Mouse (Mus musculus) neural tube, embryonic 15.5 days (tissue): ENCODE results near the gene Ror1. TPM values are rescaled to one million over a fixed set of nuclear protein-coding genes. Genes with fewer than 3 reads are reported as not detected.

ENCODE experiments used
- ATAC-seq: fragments of 200-750 bp; cut with Nextera tagmentation; 2 replicates; pipeline ENCODE4 v1.8.0; 2017; ENCODE audit warnings: mild to moderate bottlenecking, moderate TSS enrichment, moderate library complexity; ENCODE audit not compliant: low FRiP score
- H3K27ac ChIP-seq: fragments of 300-500 bp; sonication (generic); replicated peaks from 2 replicates; pipeline ENCODE4 v1.5.1; 2015; ENCODE audit warnings: mild to moderate bottlenecking, inconsistent platforms
- H3K27me3 ChIP-seq: fragments of 300-500 bp; sonication (generic); replicated peaks from 2 replicates; pipeline ENCODE4 v1.6.1; 2015; ENCODE audit warnings: inconsistent platforms
- H3K36me3 ChIP-seq: fragments of 300-500 bp; sonication (generic); 2 replicates; pipeline ENCODE4 v1.6.1; 2015; ENCODE audit warnings: inconsistent platforms
- H3K4me1 ChIP-seq: fragments of 300-500 bp; sonication (generic); 2 replicates; pipeline ENCODE4 v1.6.1; 2015; ENCODE audit warnings: inconsistent platforms
- H3K4me2 ChIP-seq: fragments of 300-500 bp; sonication (generic); 2 replicates; pipeline ENCODE4 v1.6.1; 2015; ENCODE audit warnings: inconsistent platforms, mild to moderate bottlenecking, moderate library complexity
- H3K4me3 ChIP-seq: fragments of 300-500 bp; sonication (generic); replicated peaks from 2 replicates; pipeline ENCODE4 v1.5.1; 2015; ENCODE audit warnings: mild to moderate bottlenecking, inconsistent platforms
- H3K9ac ChIP-seq: fragments of 300-500 bp; sonication (generic); replicated peaks from 2 replicates; pipeline ENCODE4 v1.6.1; 2015; ENCODE audit warnings: mild to moderate bottlenecking, inconsistent platforms
- H3K9me3 ChIP-seq: fragments of 300-500 bp; sonication (generic); replicated peaks from 2 replicates; pipeline ENCODE4 v1.6.1; 2016; ENCODE audit warnings: inconsistent platforms
- WGBS: fragments of 180-500 bp; shearing (Covaris S2); methylation state at CpG from one replicate; pipeline ENCODE4 v1.1.7; 2015; ENCODE audit warnings: mixed read lengths; 5-methylcytosine and 5-hydroxymethylcytosine counted together
- polyA plus RNA-seq: library from polyadenylated mRNA; unstranded; fragments of >200 nt; fragmentation: Nextera tagmentation; extraction: Ambion mirVana; gene quantifications from 2 replicates; pipeline ENCODE4 v1.2.1, GENCODE M21; 2015

The Ror1 gene
- polyA plus RNA-seq, 1 experiment from 2014 or later, result 1.2 TPM

GRCm38 (mm10) chr4:100347791-100348190 lies 252.2 kb downstream of the Ror1 start:
- no peak overlapping the region for H3K4me2 ChIP-seq
- H3K36me3 ChIP-seq, result no peaks in the 10 kb centered on the region
- no peaks in the 10 kb centered on the region for H3K4me1 ChIP-seq
- H3K27me3 ChIP-seq, result no peaks in the 10 kb centered on the region
- ATAC-seq, result no peak
- H3K9ac ChIP-seq, result no peak overlapping the region
- WGBS, result 84% methylated on average over 3 of the region's 3 CpGs
- H3K4me3 ChIP-seq, result no peak overlapping the region
- H3K9me3 ChIP-seq, result no peaks in the 10 kb centered on the region
- no peak overlapping the region for H3K27ac ChIP-seq

GRCm38 (mm10) chr4:100350106-100350795 lies 254.7 kb downstream of the Ror1 start:
- Histone ChIP-seq H3K9ac (no peak overlapping the region), H3K27me3 (no peaks in the 10 kb centered on the region), H3K9me3 (no peaks in the 10 kb centered on the region), H3K4me3 (no peak overlapping the region), H3K36me3 (no peaks in the 10 kb centered on the region), H3K4me1 (no peaks in the 10 kb centered on the region), H3K27ac (no peak overlapping the region), H3K4me2 (no peak overlapping the region)
- 90% methylated on average over 7 of the region's 7 CpGs for WGBS
- no peak for ATAC-seq

- Histone ChIP-seq H3K36me3 (no peaks in the 10 kb centered on the region), H3K4me1 (peaks cover 4% of the 10 kb centered on the region; the same call in 1 of the 2 replicates), H3K4me2 (no peak overlapping the region), H3K9ac (no peak overlapping the region), H3K27me3 (no peaks in the 10 kb centered on the region), H3K9me3 (no peaks in the 10 kb centered on the region), H3K27ac (no peak overlapping the region), H3K4me3 (no peak overlapping the region)
- no peak for ATAC-seq
Measured at GRCm38 (mm10) chr4:100351797-100352290, 256.3 kb downstream of the Ror1 start.

- no peaks in the 10 kb centered on the region for H3K36me3 ChIP-seq
- no peak overlapping the region for H3K9ac ChIP-seq
- no peaks in the 10 kb centered on the region for H3K9me3 ChIP-seq
- H3K27me3 ChIP-seq, result no peaks in the 10 kb centered on the region
- H3K4me2 ChIP-seq, result no peak overlapping the region
- H3K27ac ChIP-seq, result no peak overlapping the region
- H3K4me1 ChIP-seq, result peaks cover 4% of the 10 kb centered on the region; the same call in 1 of the 2 replicates
- no peak overlapping the region for H3K4me3 ChIP-seq
- no peak for ATAC-seq
- WGBS, result 47% methylated on average over 5 of the region's 5 CpGs
Measured at GRCm38 (mm10) chr4:100355566-100355965, 260.0 kb downstream of the Ror1 start.

GRCm38 (mm10) chr4:100357881-100358589 lies 262.4 kb downstream of the Ror1 start:
- Histone ChIP-seq H3K27ac (no peak overlapping the region), H3K4me2 (no peak overlapping the region), H3K9me3 (no peaks in the 10 kb centered on the region), H3K36me3 (no peaks in the 10 kb centered on the region), H3K4me3 (no peak overlapping the region), H3K27me3 (no peaks in the 10 kb centered on the region), H3K9ac (no peak overlapping the region), H3K4me1 (peaks cover 4% of the 10 kb centered on the region; the same call in 1 of the 2 replicates)
- no peak for ATAC-seq
- 83% methylated on average over 4 of the region's 4 CpGs for WGBS

- no peak for ATAC-seq
- Histone ChIP-seq H3K4me1 (no peaks in the 10 kb centered on the region), H3K27ac (no peak overlapping the region), H3K4me3 (no peak overlapping the region), H3K36me3 (no peaks in the 10 kb centered on the region), H3K27me3 (no peaks in the 10 kb centered on the region), H3K9me3 (no peaks in the 10 kb centered on the region), H3K9ac (no peak overlapping the region), H3K4me2 (no peak overlapping the region)
- WGBS, result 91% methylated on average over 7 of the region's 7 CpGs
Measured at GRCm38 (mm10) chr4:100363666-100364065, 268.1 kb downstream of the Ror1 start.

- no peaks in the 10 kb centered on the region for H3K4me1 ChIP-seq
- H3K9ac ChIP-seq, result no peak overlapping the region
- H3K27ac ChIP-seq, result no peak overlapping the region
- H3K4me3 ChIP-seq, result no peak overlapping the region
- no peaks in the 10 kb centered on the region for H3K27me3 ChIP-seq
- ATAC-seq, result no peak
- no peaks in the 10 kb centered on the region for H3K36me3 ChIP-seq
- no peak overlapping the region for H3K4me2 ChIP-seq
- H3K9me3 ChIP-seq, result no peaks in the 10 kb centered on the region
- WGBS, result 90% methylated on average over 2 of the region's 2 CpGs
Measured at GRCm38 (mm10) chr4:100368691-100369090, 273.1 kb downstream of the Ror1 start.

GRCm38 (mm10) chr4:100369541-100370174 lies 274.1 kb downstream of the Ror1 start:
- no peaks in the 10 kb centered on the region for H3K9me3 ChIP-seq
- no peak overlapping the region for H3K4me3 ChIP-seq
- H3K36me3 ChIP-seq, result no peaks in the 10 kb centered on the region
- no peaks in the 10 kb centered on the region for H3K27me3 ChIP-seq
- H3K4me2 ChIP-seq, result no peak overlapping the region
- H3K9ac ChIP-seq, result no peak overlapping the region
- no peak overlapping the region for H3K27ac ChIP-seq
- 86% methylated on average over 7 of the region's 7 CpGs for WGBS
- H3K4me1 ChIP-seq, result no peaks in the 10 kb centered on the region
- no peak for ATAC-seq

- ATAC-seq, result no peak
- WGBS, result 49% methylated on average over 11 of the region's 11 CpGs
- H3K9ac ChIP-seq, result no peak overlapping the region
- H3K4me1 ChIP-seq, result no peaks in the 10 kb centered on the region
- no peak overlapping the region for H3K4me3 ChIP-seq
- no peaks in the 10 kb centered on the region for H3K36me3 ChIP-seq
- H3K9me3 ChIP-seq, result no peaks in the 10 kb centered on the region
- no peaks in the 10 kb centered on the region for H3K27me3 ChIP-seq
- no peak overlapping the region for H3K4me2 ChIP-seq
- no peak overlapping the region for H3K27ac ChIP-seq
Measured at GRCm38 (mm10) chr4:100372806-100373205, 277.2 kb downstream of the Ror1 start.

GRCm38 (mm10) chr4:100373780-100374179 lies 278.2 kb downstream of the Ror1 start:
- 76% methylated on average over 4 of the region's 4 CpGs for WGBS
- Histone ChIP-seq H3K9ac (no peak overlapping the region), H3K27me3 (no peaks in the 10 kb centered on the region), H3K36me3 (no peaks in the 10 kb centered on the region), H3K27ac (no peak overlapping the region), H3K4me2 (no peak overlapping the region), H3K4me1 (no peaks in the 10 kb centered on the region), H3K4me3 (no peak overlapping the region), H3K9me3 (no peaks in the 10 kb centered on the region)
- no peak for ATAC-seq

- no peak overlapping the region for H3K27ac ChIP-seq
Measured at GRCm38 (mm10) chr4:100375286-100375685, 279.7 kb downstream of the Ror1 start.

GRCm38 (mm10) chr4:100376163-100376562 lies 280.6 kb downstream of the Ror1 start:
- no peaks in the 10 kb centered on the region for H3K36me3 ChIP-seq
- no peak overlapping the region for H3K9ac ChIP-seq
- no peak overlapping the region for H3K27ac ChIP-seq
- ATAC-seq, result no peak
- whole genome bisulfite sequencing, result 68% methylated on average over 6 of the region's 6 CpGs
- no peaks in the 10 kb centered on the region for H3K27me3 ChIP-seq
- H3K9me3 ChIP-seq, result no peaks in the 10 kb centered on the region
- H3K4me2 ChIP-seq, result no peak overlapping the region
- H3K4me1 ChIP-seq, result no peaks in the 10 kb centered on the region
- no peak overlapping the region for H3K4me3 ChIP-seq

More at GRCm38 (mm10) chr4:100375286-100375685, 279.7 kb downstream of the Ror1 start:
- H3K4me1 ChIP-seq, result no peaks in the 10 kb centered on the region
- H3K27me3 ChIP-seq, result no peaks in the 10 kb centered on the region
- 72% methylated on average over 5 of the region's 5 CpGs for WGBS
- H3K9me3 ChIP-seq, result no peaks in the 10 kb centered on the region
- no peak overlapping the region for H3K9ac ChIP-seq
- H3K4me3 ChIP-seq, result no peak overlapping the region
- no peaks in the 10 kb centered on the region for H3K36me3 ChIP-seq
- H3K4me2 ChIP-seq, result no peak overlapping the region
- ATAC-seq, result no peak
